Mouse (Mus musculus) right cerebral cortex, adult 18-20 months (tissue): ENCODE measurements around the gene Atp10a.
"Not testable (repeated sequence)": the region's sequence is repeated elsewhere in the genome, so short reads cannot be mapped to it uniquely, and the experiment has no call there.

Experiments used
- DNase-seq: peaks from one replicate; pipeline ENCODE4 v3.0.0; 2022; ENCODE audit warnings: mixed read lengths

The Atp10a gene

DNA sequence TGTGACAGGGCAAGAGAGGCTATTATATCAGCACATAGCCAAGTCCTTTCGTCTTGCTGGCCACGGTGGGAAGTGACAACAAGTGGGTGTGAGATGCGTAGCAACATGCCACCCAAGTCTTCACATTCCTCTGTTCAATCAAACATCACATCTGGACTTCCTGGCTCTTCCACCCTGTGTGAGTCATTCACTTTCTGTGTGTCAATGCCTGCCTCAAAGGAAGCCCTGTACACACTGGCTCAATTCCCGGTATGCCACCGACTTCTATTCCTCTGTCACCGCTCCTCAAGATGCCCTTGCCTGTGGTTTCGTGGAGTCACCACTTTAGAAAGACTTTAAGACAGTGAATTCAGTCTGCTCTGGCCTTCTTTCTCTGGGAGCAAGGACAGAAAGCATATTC lies 144.9 kb downstream of the Atp10a start:
- peak; percentile 45 for DNase-seq

- no peak for DNase-seq
These were observed 145.8 kb downstream of the Atp10a start for GRCm38 (mm10) chr7:58801791-58802190.

GRCm38 (mm10) chr7:58822147-58822681 lies 166.2 kb downstream of the Atp10a start:
- peak; percentile 63 for DNase-seq

- DNase-seq: no peak
These were observed 168.7 kb downstream of the Atp10a start for GRCm38 (mm10) chr7:58824686-58825085.

DNA sequence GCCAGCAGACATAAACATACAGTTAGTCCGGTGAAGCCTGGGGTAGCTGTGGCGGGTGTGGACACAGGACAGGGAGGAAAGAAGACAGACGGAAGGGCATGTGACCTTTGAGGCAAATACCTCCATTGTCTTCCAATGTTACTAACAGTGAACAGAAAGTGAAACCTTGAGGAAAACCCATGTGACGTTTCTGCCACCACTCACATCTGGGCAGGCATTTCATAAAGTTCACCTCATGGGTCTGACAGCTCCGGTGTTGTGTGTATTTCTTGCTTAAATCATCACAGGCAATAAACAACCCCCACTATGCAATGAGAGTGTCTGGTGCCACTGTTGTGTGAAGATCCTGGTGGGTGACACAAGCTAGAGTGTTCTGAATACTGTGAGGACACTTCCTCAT lies 173.1 kb downstream of the Atp10a start:
- DNase-seq: no peak

DNA sequence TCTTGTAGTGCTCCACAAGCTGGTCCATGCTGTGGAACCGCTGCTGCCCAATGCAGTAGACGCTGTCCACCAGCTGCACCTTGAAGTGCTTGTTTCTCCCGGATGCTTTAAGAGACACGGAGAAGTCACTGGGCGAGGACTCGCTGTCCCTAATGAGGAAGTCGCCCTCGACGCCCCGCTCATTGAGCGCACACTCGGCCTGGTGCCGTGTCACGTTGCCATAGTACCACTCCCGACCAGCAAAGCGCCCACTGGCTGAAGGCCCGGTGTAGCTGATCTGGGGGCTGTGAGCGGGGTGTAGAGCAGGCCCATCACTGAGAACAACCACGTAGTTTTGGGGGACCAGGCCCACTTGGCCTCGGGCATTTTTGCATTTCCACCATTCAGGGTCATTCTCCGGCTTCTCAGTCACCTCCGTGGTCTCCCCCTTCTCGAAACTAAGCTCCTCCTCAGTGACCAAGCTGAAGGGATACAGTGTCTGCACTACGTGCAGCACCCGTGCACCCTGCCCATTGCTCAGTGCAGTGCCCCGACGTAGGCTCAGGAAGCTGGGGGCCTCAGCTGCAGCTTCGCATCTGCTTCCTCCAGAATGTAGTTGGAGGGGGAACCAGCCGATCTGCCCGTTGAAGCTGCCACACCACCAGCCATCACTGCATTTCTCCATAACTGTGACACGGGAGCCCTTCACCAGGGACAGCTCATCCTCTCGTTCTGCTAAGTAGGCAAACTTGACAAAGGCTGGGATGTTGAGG lies 181.1 kb downstream of the Atp10a start:
- not testable (repeated sequence) for DNase-seq

DNA sequence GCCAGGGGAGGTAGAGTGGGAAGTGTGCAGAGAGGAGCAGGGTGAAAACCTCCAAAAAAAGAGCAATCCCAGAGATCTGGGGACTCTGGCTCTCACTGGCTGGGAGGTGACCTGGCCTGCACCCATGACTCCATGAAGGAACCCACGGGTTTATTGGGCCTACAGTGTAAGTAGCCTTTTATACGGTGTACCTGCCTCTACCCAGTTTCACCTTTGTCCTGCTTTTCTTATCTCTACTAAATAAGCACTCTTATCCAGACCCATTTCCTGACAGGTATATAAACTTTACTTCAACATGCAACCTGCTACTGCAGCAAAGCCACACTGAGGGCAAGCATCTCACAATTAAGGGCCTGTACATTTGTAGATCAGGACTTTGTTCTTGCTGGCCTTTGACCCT lies 184.4 kb downstream of the Atp10a start:
- no peak for DNase-seq

DNA sequence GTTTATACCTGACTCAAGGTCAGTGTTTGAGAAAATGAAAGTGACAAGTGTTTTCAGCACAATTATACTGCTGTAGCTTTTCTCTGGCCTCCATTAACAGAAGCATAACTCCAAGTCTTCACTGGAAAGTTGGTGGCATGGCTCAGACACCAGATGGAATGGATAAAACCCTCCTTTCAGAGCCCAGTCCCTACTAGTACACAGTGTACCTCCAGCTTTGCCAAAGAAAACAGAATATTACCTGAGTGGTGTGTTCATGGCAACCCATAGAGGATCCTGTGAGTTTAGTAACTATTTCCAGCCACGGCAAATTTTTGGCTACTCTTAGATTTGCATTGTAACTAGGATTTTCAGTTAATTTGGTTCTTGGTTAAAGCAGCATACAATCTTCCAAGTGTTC lies 185.1 kb downstream of the Atp10a start:
- no peak for DNase-seq

GRCm38 (mm10) chr7:58842818-58843217 lies 186.9 kb downstream of the Atp10a start:
- peak; percentile 23 for DNase-seq

DNA sequence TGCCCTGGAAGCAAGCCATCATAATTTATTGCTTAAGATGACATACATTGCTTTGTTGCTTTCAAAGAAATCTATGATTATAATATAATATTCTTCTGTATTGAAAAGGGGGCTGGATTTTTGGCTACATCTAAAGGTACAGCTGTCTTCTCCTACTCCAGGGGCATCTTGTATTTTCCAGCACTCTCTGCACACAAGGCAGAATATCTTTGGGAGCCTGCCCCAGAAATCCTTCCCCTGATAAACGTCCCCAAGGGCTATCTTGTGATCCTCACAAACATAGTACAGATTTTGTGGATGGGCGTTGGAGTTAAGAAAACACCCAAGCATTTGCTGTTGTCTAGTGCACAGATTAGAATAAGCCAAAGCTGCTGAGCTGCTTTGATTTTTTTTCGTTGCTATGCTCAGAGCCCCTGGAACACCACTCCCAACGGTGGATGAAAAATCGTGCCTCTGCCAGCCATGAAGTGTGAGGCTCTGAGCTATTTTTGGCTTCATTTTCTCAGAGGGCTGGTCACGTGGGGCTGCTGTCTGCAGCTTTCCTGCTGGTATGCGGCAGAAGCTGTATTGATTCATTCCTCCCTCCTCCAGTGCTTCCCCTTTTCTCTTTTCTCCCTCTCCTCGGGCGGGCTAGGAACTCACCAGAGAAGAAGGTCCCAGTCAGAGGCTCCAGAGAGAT lies 187.9 kb downstream of the Atp10a start:
- DNase-seq: peak; percentile 95

DNA sequence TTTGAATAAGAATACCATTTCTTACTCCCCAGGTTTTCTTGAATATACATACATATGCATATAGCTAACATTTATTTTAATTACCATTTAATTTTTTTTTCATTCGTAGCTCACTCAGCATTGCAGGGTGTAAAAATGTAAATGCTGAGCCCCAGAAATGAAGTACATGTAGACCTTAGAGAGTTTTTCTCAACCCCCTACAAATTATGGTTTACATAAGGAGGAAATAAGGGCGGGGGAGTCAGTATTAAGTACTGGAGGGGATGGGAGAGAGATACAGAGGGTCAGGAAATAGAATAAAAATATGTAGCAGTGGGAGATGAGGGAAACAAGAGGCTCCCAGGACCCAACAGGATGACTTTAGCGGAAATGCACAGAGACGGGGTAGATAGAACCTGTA lies 188.5 kb downstream of the Atp10a start:
- DNase-seq: no peak

DNA sequence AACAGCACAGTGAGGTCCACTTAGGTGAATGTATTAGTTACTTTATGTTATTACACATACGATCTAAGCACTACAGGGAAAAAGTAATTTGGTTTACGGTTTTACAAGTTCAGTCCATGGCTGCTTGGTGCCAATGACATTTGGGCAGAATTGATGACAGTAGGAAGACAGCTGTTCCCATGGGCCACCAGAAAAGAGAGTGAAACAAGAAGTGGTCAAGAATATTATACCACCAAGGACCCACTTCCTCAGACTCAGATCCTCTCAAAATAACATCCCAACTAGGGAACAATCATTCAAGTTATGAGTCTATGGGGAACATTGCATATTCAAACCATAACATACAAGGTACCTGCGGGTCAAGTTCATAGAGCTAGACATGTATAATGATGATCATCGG lies 203.0 kb downstream of the Atp10a start:
- no peak for DNase-seq

- DNase-seq: no peak
These were observed 207.2 kb downstream of the Atp10a start for GRCm38 (mm10) chr7:58863174-58863573.

DNA sequence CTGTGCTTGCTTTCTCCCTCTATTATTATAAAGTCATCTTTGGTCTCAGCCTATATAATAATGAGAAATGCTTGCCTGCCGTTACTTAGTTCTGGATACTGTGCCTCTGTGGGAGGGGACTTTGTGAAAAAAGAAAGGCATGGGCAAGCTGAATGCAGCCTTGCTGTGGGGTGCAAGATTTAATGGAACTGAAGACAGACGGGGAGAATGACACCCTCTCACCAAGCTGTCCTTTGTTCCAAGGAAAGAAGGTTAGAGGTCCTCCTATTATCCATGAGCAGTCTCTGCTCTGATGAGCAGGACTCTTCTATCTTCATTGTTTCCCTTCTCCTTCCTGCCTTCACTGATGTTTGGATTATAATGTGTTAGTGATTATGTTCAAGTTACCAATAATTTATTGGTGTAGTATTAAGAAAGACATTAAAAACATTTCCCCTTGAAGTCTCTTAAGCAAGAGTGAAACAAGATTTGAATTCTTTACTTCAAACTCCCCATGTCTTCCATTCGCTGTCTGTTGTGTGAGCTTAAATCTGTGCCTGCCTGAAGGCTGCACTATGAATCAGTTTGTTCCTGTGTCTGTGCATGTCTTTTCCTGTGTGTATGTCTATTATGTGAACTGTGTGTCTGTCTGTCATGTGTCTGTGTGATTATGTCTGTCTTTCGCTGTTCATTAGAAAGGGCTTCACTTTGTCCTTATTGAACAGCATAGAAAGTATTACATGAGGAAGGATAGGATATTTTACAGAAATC lies 211.1 kb downstream of the Atp10a start:
- no peak for DNase-seq

GRCm38 (mm10) chr7:58870661-58871060 lies 214.7 kb downstream of the Atp10a start:
- no peak for DNase-seq

GRCm38 (mm10) chr7:58873676-58874075 lies 217.7 kb downstream of the Atp10a start:
- no peak for DNase-seq
